Mouse (Mus musculus) myocyte (in vitro differentiated cells): Measurements from ENCODE around the gene Ociad2. TPM values are rescaled to one million over a fixed set of nuclear protein-coding genes. Genes with fewer than 3 reads are reported as not detected.

ENCODE experiments used
- H3K27me3 ChIP-seq: one replicate; pipeline ENCODE4 v1.6.1; 2011; ENCODE audit not compliant: control insufficient read depth, insufficient read depth, insufficient read length
- H3K36me3 ChIP-seq: one replicate; pipeline ENCODE4 v1.6.1; 2011; ENCODE audit not compliant: control insufficient read depth, insufficient read depth
- H3K4me2 ChIP-seq: one replicate; pipeline ENCODE4 v1.6.1; 2011; ENCODE audit warnings: low read depth, control low read depth
- H3K4me3 ChIP-seq: one replicate; pipeline ENCODE4 v1.5.1; 2011; ENCODE audit warnings: mild to moderate bottlenecking, control low read depth, moderate library complexity
- H3K79me2 ChIP-seq: one replicate; pipeline ENCODE4 v1.6.1; 2011; ENCODE audit not compliant: control insufficient read depth, insufficient read depth
- H3ac ChIP-seq: one replicate; pipeline ENCODE4 v1.6.1; 2011; ENCODE audit not compliant: control insufficient read depth, insufficient read length
- CEBPB ChIP-seq: IDR thresholded peaks from 2 replicates; pipeline ENCODE4 v1.6.1; 2011; ENCODE audit warnings: mild to moderate bottlenecking, moderate library complexity; ENCODE audit not compliant: poor library complexity, insufficient read depth, severe bottlenecking
- E2F4 ChIP-seq: IDR thresholded peaks from one replicate; pipeline ENCODE4 v1.6.1; 2011; ENCODE audit warnings: mild to moderate bottlenecking, control low read depth, moderate library complexity; ENCODE audit not compliant: insufficient read depth
- MAX ChIP-seq: IDR thresholded peaks from one replicate; pipeline ENCODE4 v1.6.1; 2011; ENCODE audit warnings: low read depth, mild to moderate bottlenecking, control low read depth
- MYOD1 ChIP-seq, 3 experiments: IDR thresholded peaks; one replicate each; pipeline ENCODE4 v1.6.1; 2011; ENCODE audit warnings: control low read depth in 2 of 3, low read depth in 2 of 3, mild to moderate bottlenecking in 2 of 3, moderate library complexity in 1 of 3; ENCODE audit not compliant: insufficient read length in 2 of 3, control insufficient read depth in 1 of 3
- MYOG ChIP-seq, 3 experiments: IDR thresholded peaks; one replicate each; pipeline ENCODE4 v1.6.1; 2011; ENCODE audit warnings: control low read depth in 2 of 3, low read depth in 2 of 3, mild to moderate bottlenecking in 2 of 3; ENCODE audit not compliant: insufficient read length in 2 of 3, control insufficient read depth in 1 of 3, insufficient read depth in 1 of 3
- POLR2A ChIP-seq: IDR thresholded peaks from one replicate; pipeline ENCODE4 v1.6.1; 2011; ENCODE audit warnings: low read depth, mild to moderate bottlenecking, control low read depth, moderate library complexity; ENCODE audit not compliant: insufficient read length
- POLR2AphosphoS2 ChIP-seq: IDR thresholded peaks from one replicate; pipeline ENCODE4 v1.6.1; 2011; ENCODE audit warnings: low read depth, control low read depth; ENCODE audit not compliant: insufficient read length
- REST ChIP-seq: IDR thresholded peaks from one replicate; pipeline ENCODE4 v1.6.1; 2011; ENCODE audit warnings: mild to moderate bottlenecking, control low read depth, moderate library complexity; ENCODE audit not compliant: insufficient read depth, insufficient read length
- SRF ChIP-seq: IDR thresholded peaks from one replicate; pipeline ENCODE4 v1.6.1; 2011; ENCODE audit warnings: low read depth; ENCODE audit not compliant: control insufficient read depth, insufficient read length
- TCF12 ChIP-seq: IDR thresholded peaks from one replicate; pipeline ENCODE4 v1.6.1; 2011; ENCODE audit warnings: mild to moderate bottlenecking, control low read depth; ENCODE audit not compliant: poor library complexity, insufficient read depth, severe bottlenecking
- TCF3 ChIP-seq: IDR thresholded peaks from one replicate; pipeline ENCODE4 v1.6.1; 2011; ENCODE audit warnings: low read depth, control low read depth; ENCODE audit not compliant: insufficient read length
- USF1 ChIP-seq: IDR thresholded peaks from one replicate; pipeline ENCODE4 v1.6.1; 2011; ENCODE audit warnings: low read depth, mild to moderate bottlenecking, control low read depth, moderate library complexity
- polyA plus RNA-seq: library from polyadenylated mRNA; unstranded; fragments of >200 nt; fragmentation: generic; extraction: Trizol; gene quantifications from one replicate; pipeline ENCODE4 v1.2.1, GENCODE M21; 2012; ENCODE audit warnings: missing spikeins

Gene Ociad2
- polyA plus RNA-seq, 1 experiment: 4.1 TPM

DNA sequence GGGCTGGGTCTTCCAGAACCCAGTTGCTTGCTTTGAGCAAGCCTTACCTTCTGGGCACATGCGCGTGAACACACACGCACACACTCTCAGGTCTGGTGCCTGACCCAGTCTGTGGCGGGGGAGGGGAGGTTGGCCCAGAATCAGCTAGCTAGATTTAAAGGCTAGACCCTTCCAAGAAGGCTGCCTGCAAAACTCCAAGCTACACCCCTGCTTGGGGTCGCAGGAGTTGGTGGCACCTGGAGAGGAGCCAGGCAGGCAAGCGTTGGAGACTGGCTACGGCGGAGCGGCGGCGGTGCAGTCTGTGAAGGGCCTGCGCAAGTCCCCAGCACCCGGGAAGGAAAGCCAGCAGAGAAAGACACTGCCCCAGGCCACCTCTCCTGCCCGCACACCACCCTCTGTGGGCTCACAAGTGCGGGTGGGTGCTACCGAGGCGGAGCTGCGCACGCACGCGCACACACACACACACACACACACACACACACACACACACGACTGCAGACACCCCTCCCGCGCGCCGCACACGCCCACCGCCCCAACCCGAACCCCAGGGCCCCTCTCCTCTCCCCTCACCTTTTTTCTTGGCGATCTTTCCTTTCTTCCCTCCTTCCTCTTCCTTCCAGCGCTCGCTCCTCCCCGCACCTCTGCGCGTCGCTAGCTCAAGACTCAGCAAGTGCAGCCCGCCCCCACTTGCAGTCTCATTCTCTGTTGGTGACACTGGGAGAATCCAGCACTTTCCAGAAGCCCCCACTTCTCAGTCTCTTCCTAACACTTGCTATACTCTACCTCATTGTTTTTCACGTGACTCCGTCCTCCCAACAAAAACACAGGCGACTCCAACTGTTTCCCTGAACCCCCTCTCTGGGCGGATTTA is 2.6 kb downstream of the Ociad2 start:
- Histone ChIP-seq H3K4me3 (no peak overlapping the region), H3K27me3 (no peaks in the 10 kb centered on the region), H3ac (no peak overlapping the region), H3K4me2 (peak overlapping the region; percentile 5), H3K79me2 (no peaks in the 10 kb centered on the region), H3K36me3 (no peaks in the 10 kb centered on the region)
- TF ChIP-seq E2F4 (no peak), TCF3 (no peak), REST (no peak), POLR2AphosphoS2 (no peak), USF1 (no peak), MYOG (IDR thresholded peaks at IDR 0.05; ENCODE audit: control insufficient read depth in 1 of 3, insufficient read depth in 1 of 3, insufficient read length in 2 of 3, low read depth in 2 of 3) (no peak), MYOD1 (IDR thresholded peaks at IDR 0.05; ENCODE audit: control insufficient read depth in 1 of 3, insufficient read length in 2 of 3, low read depth in 2 of 3) (no peak), TCF12 (no peak), MAX (no peak), CEBPB (no peak), POLR2A (no peak), SRF (no peak)

DNA sequence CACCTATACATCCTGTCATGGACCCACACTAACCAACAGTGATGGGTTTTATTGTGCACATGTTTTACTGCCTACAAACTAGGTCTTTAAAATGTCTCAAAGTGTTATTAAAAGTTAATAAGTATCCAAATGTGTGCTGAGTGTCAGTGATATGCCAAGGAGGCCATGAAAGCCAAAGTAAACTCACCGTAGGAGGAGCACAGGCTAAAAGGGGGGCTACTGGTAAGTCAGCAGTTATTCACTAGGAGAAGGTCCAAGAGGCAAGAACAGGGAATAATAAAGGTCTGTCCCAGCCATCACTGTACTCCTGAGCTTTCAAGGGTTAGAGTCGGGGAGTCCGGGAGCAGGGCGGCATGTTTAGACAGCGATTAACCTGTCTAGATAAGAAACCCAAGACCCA is 4.4 kb downstream of the Ociad2 start:
- H3K4me3 ChIP-seq: no peak overlapping the region
- H3K79me2 ChIP-seq: no peaks in the 10 kb centered on the region
- no peaks in the 10 kb centered on the region for H3K36me3 ChIP-seq
- no peak for TF ChIP-seq USF1
- no peak for TF ChIP-seq TCF12
- TF ChIP-seq MYOD1 (IDR thresholded peaks at IDR 0.05; ENCODE audit: control insufficient read depth in 1 of 3, insufficient read length in 2 of 3, low read depth in 2 of 3): no peak
- TF ChIP-seq MYOG (IDR thresholded peaks at IDR 0.05; ENCODE audit: control insufficient read depth in 1 of 3, insufficient read depth in 1 of 3, insufficient read length in 2 of 3, low read depth in 2 of 3): no peak
- no peak for TF ChIP-seq CEBPB
- TF ChIP-seq SRF: no peak
- no peak for TF ChIP-seq POLR2A
- TF ChIP-seq REST: no peak
- no peaks in the 10 kb centered on the region for H3K27me3 ChIP-seq
- H3K4me2 ChIP-seq: no peak overlapping the region
- no peak overlapping the region for H3ac ChIP-seq

DNA sequence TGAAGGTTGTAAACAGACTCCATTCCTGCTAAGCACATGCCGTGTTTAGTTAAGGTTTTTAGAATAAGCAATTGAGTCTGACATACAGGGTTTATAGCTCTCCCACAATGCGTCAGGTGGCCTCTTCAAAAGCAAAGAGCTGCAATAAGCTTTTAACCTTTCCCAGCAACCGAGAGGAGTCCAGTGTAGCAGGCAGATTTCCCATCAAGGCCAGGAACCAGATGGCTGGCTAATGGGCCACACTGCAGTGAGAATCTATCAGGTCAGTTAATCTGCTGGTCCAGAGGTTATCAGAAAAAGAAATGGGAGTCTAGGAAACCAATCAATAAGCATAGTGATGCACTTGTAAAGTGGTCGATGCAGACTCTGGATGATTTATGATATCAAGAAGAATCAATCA is 9.8 kb downstream of the Ociad2 start:
- Histone ChIP-seq H3ac (no peak overlapping the region), H3K4me3 (no peak overlapping the region), H3K79me2 (no peaks in the 10 kb centered on the region), H3K27me3 (no peaks in the 10 kb centered on the region), H3K36me3 (no peaks in the 10 kb centered on the region), H3K4me2 (no peak overlapping the region)
- no peak for TF ChIP-seq POLR2AphosphoS2
- TF ChIP-seq REST: no peak
- no peak for TF ChIP-seq POLR2A
- TF ChIP-seq E2F4: no peak
- TF ChIP-seq TCF3: no peak
- no peak for TF ChIP-seq MYOD1 (IDR thresholded peaks at IDR 0.05; ENCODE audit: control insufficient read depth in 1 of 3, insufficient read length in 2 of 3, low read depth in 2 of 3)
- no peak for TF ChIP-seq MAX
- no peak for TF ChIP-seq MYOG (IDR thresholded peaks at IDR 0.05; ENCODE audit: control insufficient read depth in 1 of 3, insufficient read depth in 1 of 3, insufficient read length in 2 of 3, low read depth in 2 of 3)
- no peak for TF ChIP-seq TCF12
- TF ChIP-seq USF1: no peak
- TF ChIP-seq CEBPB: no peak
- no peak for TF ChIP-seq SRF

DNA sequence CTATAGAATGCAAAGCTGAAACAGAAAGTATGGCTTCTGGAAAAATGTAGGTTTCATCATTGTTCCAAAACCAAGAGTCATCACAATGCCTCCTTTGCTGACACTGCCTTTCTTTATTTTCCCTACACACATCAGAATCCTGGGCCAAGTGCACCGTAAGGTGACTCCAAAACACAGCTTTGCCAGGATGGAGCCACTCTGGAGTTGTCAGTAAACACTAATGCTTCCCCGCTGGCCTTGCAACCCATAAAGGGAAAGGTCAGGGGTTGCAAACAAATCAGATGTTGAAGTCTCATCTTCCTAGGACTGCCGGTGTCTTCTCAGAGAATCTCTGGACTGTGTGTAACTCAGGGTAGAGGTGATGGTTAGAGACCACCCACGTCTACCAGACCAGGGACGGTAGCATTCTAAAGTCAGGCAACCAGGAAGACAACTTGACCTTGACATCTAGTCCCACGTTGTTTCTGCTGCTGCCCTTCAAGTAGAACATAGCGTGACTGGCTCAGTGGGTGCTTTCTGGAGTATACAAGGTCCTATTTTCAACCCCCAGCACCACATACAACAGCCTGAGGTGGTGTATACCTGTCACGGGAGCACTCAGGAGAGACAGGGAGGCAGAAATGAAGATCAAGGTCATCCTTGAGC is 16.2 kb downstream of the Ociad2 start:
- no peak overlapping the region for H3K4me3 ChIP-seq

More for the DNA sequence above, 16.2 kb downstream of the Ociad2 start:
- H3K79me2 ChIP-seq: no peaks in the 10 kb centered on the region
- no peak overlapping the region for H3K4me2 ChIP-seq
- no peaks in the 10 kb centered on the region for H3K36me3 ChIP-seq
- no peaks in the 10 kb centered on the region for H3K27me3 ChIP-seq
- TF ChIP-seq SRF: no peak
- TF ChIP-seq MAX: no peak
- no peak for TF ChIP-seq MYOG (IDR thresholded peaks at IDR 0.05; ENCODE audit: control insufficient read depth in 1 of 3, insufficient read depth in 1 of 3, insufficient read length in 2 of 3, low read depth in 2 of 3)
- TF ChIP-seq POLR2A: no peak
- TF ChIP-seq POLR2AphosphoS2: no peak
- no peak for TF ChIP-seq USF1
- TF ChIP-seq MYOD1 (IDR thresholded peaks at IDR 0.05; ENCODE audit: control insufficient read depth in 1 of 3, insufficient read length in 2 of 3, low read depth in 2 of 3): no peak
- no peak for TF ChIP-seq CEBPB
- no peak for TF ChIP-seq TCF3
- no peak for TF ChIP-seq REST
- no peak for TF ChIP-seq E2F4
- TF ChIP-seq TCF12: no peak
- no peak overlapping the region for H3ac ChIP-seq
